Comparison of ENCODE assay signal across 8 mouse cellular contexts in genomic region chr9:47935299-47935698, GRCm38 (mm10).
DNase-seq lines count a peak whose midpoint lies in the region; ATAC-seq and TF ChIP-seq lines count a peak whose summit lies in the region.

No protein-coding gene starts in this region.

- no peak for ATAC-seq in liver, postnatal 0 days
- no peak for ATAC-seq in liver, embryonic 12.5 days

- no peak overlapping the region for H3K4me2 ChIP-seq in liver, postnatal 0 days (ENCODE audit: low read depth, low read length)
- H3K4me2 ChIP-seq in liver, embryonic 12.5 days, result no peak overlapping the region

- H3K36me3 ChIP-seq in liver, postnatal 0 days (replicated peaks; ENCODE audit: insufficient read depth, low read length), result no peaks in the 10 kb centered on the region
- H3K36me3 ChIP-seq in liver, embryonic 12.5 days, result no peaks in the 10 kb centered on the region

- H3K27ac ChIP-seq in liver, postnatal 0 days (ENCODE audit: low read depth), result no peak overlapping the region
- no peak overlapping the region for H3K27ac ChIP-seq in liver, embryonic 12.5 days

- peak; percentile 61 for TF ChIP-seq CTCF in liver, postnatal 0 days (IDR thresholded peaks at IDR 0.05; ENCODE audit: low read depth)

- H3K4me1 ChIP-seq in liver, postnatal 0 days (ENCODE audit: insufficient read depth), result 0 out of 2 replicates have a peak, but pooled peaks cover 5% of the 10 kb centered on the region
- H3K4me1 ChIP-seq in liver, embryonic 12.5 days, result no peaks in the 10 kb centered on the region

- H3K9me3 ChIP-seq in liver, postnatal 0 days (ENCODE audit: low read length), result no peaks in the 10 kb centered on the region
- H3K9me3 ChIP-seq in liver, embryonic 12.5 days (replicated peaks), result no peaks in the 10 kb centered on the region

- H3K9ac ChIP-seq in liver, postnatal 0 days (replicated peaks), result no peak overlapping the region
- no peak overlapping the region for H3K9ac ChIP-seq in liver, embryonic 12.5 days

- H3K27me3 ChIP-seq in liver, postnatal 0 days (ENCODE audit: insufficient read depth, low read length), result no peaks in the 10 kb centered on the region
- no peaks in the 10 kb centered on the region for H3K27me3 ChIP-seq in liver, embryonic 12.5 days (replicated peaks)

- no peak for TF ChIP-seq EP300 in liver, postnatal 0 days (IDR thresholded peaks at IDR 0.05; ENCODE audit: low read depth)

- DNase-seq in embryo, embryonic 10.5 days (ENCODE audit: low spot score), result peak; percentile 56
- DNase-seq in embryo, embryonic 9.5 days (ENCODE audit: extremely low spot score), result no peak
- peak; percentile 22 for DNase-seq in liver, postnatal 0 days
- DNase-seq in ZHBTc4 (ENCODE audit: low read depth, low spot score), result peak; percentile 77
- peak; percentile 3 for DNase-seq in naive thymus-derived CD4-positive, alpha-beta T cell, adult 2 months (ENCODE audit: low read depth)
- DNase-seq in layer of hippocampus, adult 8-10 months (ENCODE audit: low spot score in 2 of 2), result no peak
- DNase-seq in spleen, adult 12 weeks (ENCODE audit: low spot score), result no peak

- no peak overlapping the region for H3K4me3 ChIP-seq in liver, postnatal 0 days (ENCODE audit: low read depth, low read length)
- H3K4me3 ChIP-seq in liver, embryonic 12.5 days, result no peak overlapping the region

- WGBS in liver, postnatal 0 days (ENCODE audit: insufficient replicate concordance), result 37% methylated on average over 2 of the region's 2 CpGs
- WGBS in liver, embryonic 12.5 days (ENCODE audit: insufficient replicate concordance), result 47% methylated on average over 2 of the region's 2 CpGs

Comparison
In these comparisons a context has a peak if more than half of its experiments do, and no peak if none do; other contexts are left out.
1. DNase-seq: peak in embryo, embryonic 10.5 days (single experiment), liver, postnatal 0 days (single experiment), ZHBTc4 (single experiment) and naive thymus-derived CD4-positive, alpha-beta T cell, adult 2 months (single experiment); none in embryo, embryonic 9.5 days (single experiment), layer of hippocampus, adult 8-10 months (0 of 2) and spleen, adult 12 weeks (single experiment).